Mouse (Mus musculus): ENCODE data around the gene Pank3. TPM values are rescaled to one million over a fixed set of nuclear protein-coding genes. Genes with fewer than 3 reads are reported as not detected.

Gene Pank3
- 10 to 100 TPM; 18.3 to 20.5 TPM for total RNA-seq (2021)
- long read RNA-seq, experiment 1, full-length matches to known transcripts: 5 of 9 reads
- long read RNA-seq, experiment 1, partial matches to known transcripts: 3 of 9 reads
- long read RNA-seq, experiment 1, other reads (novel, unspliced or antisense): 1 of 9 reads
- long read RNA-seq, experiment 2, full-length matches to known transcripts: 5 of 6 reads
- long read RNA-seq, experiment 2, partial matches to known transcripts: 1 of 6 reads
- long read RNA-seq, experiment 2, other reads (novel, unspliced or antisense): 0 of 6 reads

- intact Hi-C loops (cut with DNase I): loop anchor here (5.0 kb wide), 1 partner anchor 63 kb away; the partner anchor contains the start of gene Rars
- no peak for TF ChIP-seq CTCF (IDR thresholded peaks at IDR 0.05)
Observed at GRCm38 (mm10) chr11:35769188-35769745, at the start of gene Pank3. Gene Pank3, plus strand, starts transcription at chr11:35769484.

GRCm38 (mm10) chr11:35723876-35724275 is 45.4 kb upstream of the Pank3 start:
- intact Hi-C loops (cut with DNase I): no loop called here
- Histone ChIP-seq H3K4me3 (no peak overlapping the region), H3K27ac (no peak overlapping the region)
- peak; percentile 25 for DNase-seq
- no peak for TF ChIP-seq CTCF (IDR thresholded peaks at IDR 0.05)

More at GRCm38 (mm10) chr11:35769188-35769745, at the start of gene Pank3:
- Histone ChIP-seq H3K4me3 (peak within 1 kb of the TSS; percentile 96), H3K27ac (peak within 1 kb of the TSS; percentile 97)
- DNase-seq: peak; percentile 98

GRCm38 (mm10) chr11:35726341-35726846 is 42.9 kb upstream of the Pank3 start:
- Histone ChIP-seq H3K27ac (no peak overlapping the region), H3K4me3 (no peak overlapping the region)
- intact Hi-C loops (cut with DNase I): no loop called here
- TF ChIP-seq CTCF (IDR thresholded peaks at IDR 0.05): no peak
- no peak for DNase-seq

- Histone ChIP-seq H3K4me3 (no peak overlapping the region), H3K27ac (no peak overlapping the region)
- no peak for DNase-seq
- intact Hi-C loops (cut with DNase I): no loop called here
- peak; percentile 12; the same call in 1 of the 2 replicates for TF ChIP-seq CTCF (IDR thresholded peaks at IDR 0.05)
Observed at GRCm38 (mm10) chr11:35728200-35728599, 41.1 kb upstream of the Pank3 start.

- no peak overlapping the region for H3K27ac ChIP-seq
- no peak for DNase-seq
- no peak for TF ChIP-seq CTCF (IDR thresholded peaks at IDR 0.05)
- intact Hi-C loops (cut with DNase I): no loop called here
- no peak overlapping the region for H3K4me3 ChIP-seq
Observed at GRCm38 (mm10) chr11:35729186-35729585, 40.1 kb upstream of the Pank3 start.

- no peak overlapping the region for H3K4me3 ChIP-seq
- DNase-seq: no peak
- no peak for TF ChIP-seq CTCF (IDR thresholded peaks at IDR 0.05)
- intact Hi-C loops (cut with DNase I): no loop called here
- H3K27ac ChIP-seq: no peak overlapping the region
Observed at GRCm38 (mm10) chr11:35732366-35732765, 36.9 kb upstream of the Pank3 start.

GRCm38 (mm10) chr11:35736817-35737216 is 32.5 kb upstream of the Pank3 start:
- H3K4me3 ChIP-seq: no peak overlapping the region
- peak; percentile 6; the same call in 1 of the 2 replicates for TF ChIP-seq CTCF (IDR thresholded peaks at IDR 0.05)
- no peak for DNase-seq
- no peak overlapping the region for H3K27ac ChIP-seq
- intact Hi-C loops (cut with DNase I): no loop called here

GRCm38 (mm10) chr11:35737262-35737661 is 32.0 kb upstream of the Pank3 start:
- Histone ChIP-seq H3K4me3 (no peak overlapping the region), H3K27ac (no peak overlapping the region)
- intact Hi-C loops (cut with DNase I): no loop called here
- no peak for TF ChIP-seq CTCF (IDR thresholded peaks at IDR 0.05)
- DNase-seq: no peak

- Histone ChIP-seq H3K27ac (no peak overlapping the region), H3K4me3 (no peak overlapping the region)
- no peak for TF ChIP-seq CTCF (IDR thresholded peaks at IDR 0.05)
- no peak for DNase-seq
- intact Hi-C loops (cut with DNase I): no loop called here
Observed at GRCm38 (mm10) chr11:35738102-35738501, 31.2 kb upstream of the Pank3 start.

- Histone ChIP-seq H3K27ac (no peak overlapping the region), H3K4me3 (no peak overlapping the region)
- no peak for TF ChIP-seq CTCF (IDR thresholded peaks at IDR 0.05)
- no peak for DNase-seq
- intact Hi-C loops (cut with DNase I): no loop called here
Observed at GRCm38 (mm10) chr11:35743586-35743985, 25.7 kb upstream of the Pank3 start.

- no peak for DNase-seq
- no peak for TF ChIP-seq CTCF (IDR thresholded peaks at IDR 0.05)
- no peak overlapping the region for H3K4me3 ChIP-seq
- no peak overlapping the region for H3K27ac ChIP-seq
- intact Hi-C loops (cut with DNase I): no loop called here
Observed at GRCm38 (mm10) chr11:35744571-35744970, 24.7 kb upstream of the Pank3 start.

- intact Hi-C loops (cut with DNase I): no loop called here
- no peak for TF ChIP-seq CTCF (IDR thresholded peaks at IDR 0.05)
- Histone ChIP-seq H3K4me3 (no peak overlapping the region), H3K27ac (peak overlapping the region; percentile 81)
- peak; percentile 87 for DNase-seq
Observed at GRCm38 (mm10) chr11:35750578-35750977, 18.7 kb upstream of the Pank3 start.

- no peak overlapping the region for H3K4me3 ChIP-seq
- no peak for DNase-seq
- no peak for TF ChIP-seq CTCF (IDR thresholded peaks at IDR 0.05)
- H3K27ac ChIP-seq: no peak overlapping the region
- intact Hi-C loops (cut with DNase I): no loop called here
Observed at GRCm38 (mm10) chr11:35754906-35755418, 14.3 kb upstream of the Pank3 start.

Measured in gastrocnemius, adult 2 months (tissue).